Mouse (Mus musculus): ENCODE data around the gene Prima1.

The Prima1 gene

DNA sequence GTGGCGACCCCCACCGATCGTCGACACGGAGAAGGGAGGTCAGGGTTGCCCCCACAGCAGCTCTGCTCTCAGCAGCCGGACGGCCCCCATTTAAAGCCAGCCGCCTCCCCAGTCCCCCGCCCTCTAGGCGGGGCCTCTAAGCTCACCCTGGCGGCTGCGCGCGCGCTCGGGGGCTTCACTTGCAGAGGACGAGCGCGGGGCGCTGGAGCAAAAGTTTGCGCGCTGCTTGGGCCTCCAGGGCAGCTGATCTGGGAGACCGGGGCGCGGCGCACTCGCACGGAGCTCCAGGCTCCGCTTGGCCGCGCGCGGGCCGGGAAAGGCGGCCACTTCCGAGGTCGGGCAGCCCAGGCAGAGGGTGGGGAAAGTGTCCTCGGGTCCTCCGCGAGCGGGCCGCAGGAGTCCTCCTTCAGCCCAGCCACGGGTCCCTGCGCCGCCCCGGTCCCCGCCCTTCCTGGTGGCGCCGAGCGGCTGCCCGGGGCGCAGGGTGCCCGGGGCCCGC, at the start of gene Prima1:
Prima1 (minus strand) TSS at position 68 of the 499 bp plus-strand sequence.
- DNase-seq: peak; percentile 60 to 81

DNA sequence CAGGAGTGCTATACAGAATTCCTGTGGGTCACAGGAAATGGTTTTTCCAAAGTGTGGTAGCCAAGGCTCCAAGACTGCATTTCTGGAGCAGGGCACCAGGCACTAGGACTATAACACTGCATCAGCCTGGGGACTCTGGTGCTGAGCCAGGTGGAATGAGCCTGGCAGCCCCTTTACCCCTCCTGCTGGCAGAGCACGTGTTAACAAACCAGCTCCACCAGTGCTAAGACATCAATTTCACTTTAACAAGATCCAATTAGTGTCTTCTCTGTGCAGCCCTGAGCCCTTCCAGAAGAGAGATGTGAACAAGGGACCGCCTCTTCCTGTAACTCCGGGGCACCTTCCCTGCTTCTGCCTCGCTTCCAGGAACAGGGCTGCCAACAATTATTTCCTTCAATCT, 45.3 kb upstream of the Prima1 start:
- no peak for DNase-seq

DNA sequence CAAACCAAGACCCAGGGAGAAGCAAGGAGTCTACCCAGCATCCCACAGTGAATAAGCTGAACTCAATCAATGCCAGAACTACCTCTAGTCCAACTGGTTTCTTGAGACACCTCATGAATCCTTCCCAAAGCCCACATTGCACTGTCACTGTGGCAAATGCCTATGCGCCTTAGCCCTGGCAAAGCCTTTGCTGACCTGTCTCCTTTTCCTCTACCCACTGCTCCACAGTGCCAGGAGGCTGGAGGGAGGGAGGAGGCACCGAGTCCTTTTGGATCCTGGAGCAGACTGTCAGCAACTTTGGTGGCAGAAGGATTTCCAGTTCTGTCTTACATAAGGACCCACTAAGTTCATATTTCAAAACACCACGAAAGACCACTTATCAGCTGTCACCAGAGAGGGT, 41.5 kb upstream of the Prima1 start:
- DNase-seq: no peak

DNA sequence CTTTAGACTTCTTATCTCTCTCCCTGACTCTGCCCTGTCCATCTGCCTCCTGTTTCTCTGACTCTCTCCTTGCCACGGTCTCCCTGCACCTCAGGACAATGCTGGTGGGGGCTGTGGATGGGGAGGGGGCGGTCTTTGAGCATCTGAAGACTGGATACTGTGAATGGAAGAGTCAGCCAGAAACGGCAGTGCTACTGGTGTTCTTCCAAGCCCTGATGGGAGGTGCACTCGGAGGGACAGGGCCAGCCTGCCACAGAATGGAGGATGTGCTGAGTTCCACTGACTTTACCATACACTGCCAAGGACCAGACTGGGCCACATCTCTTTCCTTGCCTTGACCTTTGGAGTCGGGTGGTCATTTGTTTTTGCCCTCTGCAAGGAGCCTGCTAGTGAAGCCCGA, 41.0 kb upstream of the Prima1 start:
- no peak for DNase-seq

- DNase-seq: peak; percentile 38 to 78
These were observed 40.0 kb upstream of the Prima1 start for GRCm38 (mm10) chr12:103281912-103282311.

DNA sequence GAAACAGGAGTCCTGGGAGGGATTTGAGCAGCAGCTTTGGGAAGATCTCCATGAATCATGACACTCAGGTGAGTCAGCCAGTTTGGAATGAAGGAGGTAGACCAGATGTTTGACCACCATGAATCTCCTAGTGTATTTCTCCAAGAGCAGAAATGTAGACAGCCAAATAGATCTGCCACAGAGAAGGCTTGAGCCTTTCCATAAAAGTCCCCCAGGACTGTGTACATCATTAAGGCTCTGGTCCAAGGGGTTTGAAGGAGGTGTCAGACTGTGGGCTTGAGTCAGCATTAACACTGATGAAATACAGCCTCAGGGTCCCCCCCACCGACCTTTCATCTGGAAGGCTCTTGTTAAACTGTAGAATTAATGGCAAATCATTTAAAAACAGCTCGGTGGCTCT, 39.5 kb upstream of the Prima1 start:
- no peak for DNase-seq

GRCm38 (mm10) chr12:103276422-103276821, 34.5 kb upstream of the Prima1 start:
- DNase-seq: no peak

DNA sequence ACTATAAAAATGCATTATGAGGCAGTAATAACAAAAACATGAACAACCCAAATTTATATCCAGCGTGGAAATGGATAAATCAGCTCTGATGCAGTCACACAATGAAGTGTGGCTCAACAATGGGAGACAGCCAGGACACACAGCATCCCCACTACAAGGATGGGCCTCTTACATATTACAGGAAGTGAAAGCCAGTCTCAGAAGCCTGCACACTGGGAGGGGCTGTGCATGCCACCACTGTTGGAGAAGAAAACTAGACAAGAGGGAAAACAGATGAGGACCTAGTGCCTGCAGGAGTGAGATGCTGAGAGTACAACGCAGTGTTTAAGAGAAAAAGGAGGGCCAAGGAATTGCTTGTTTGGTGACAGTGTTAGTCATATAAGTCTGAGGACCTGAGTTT, 31.8 kb upstream of the Prima1 start:
- DNase-seq: no peak

DNA sequence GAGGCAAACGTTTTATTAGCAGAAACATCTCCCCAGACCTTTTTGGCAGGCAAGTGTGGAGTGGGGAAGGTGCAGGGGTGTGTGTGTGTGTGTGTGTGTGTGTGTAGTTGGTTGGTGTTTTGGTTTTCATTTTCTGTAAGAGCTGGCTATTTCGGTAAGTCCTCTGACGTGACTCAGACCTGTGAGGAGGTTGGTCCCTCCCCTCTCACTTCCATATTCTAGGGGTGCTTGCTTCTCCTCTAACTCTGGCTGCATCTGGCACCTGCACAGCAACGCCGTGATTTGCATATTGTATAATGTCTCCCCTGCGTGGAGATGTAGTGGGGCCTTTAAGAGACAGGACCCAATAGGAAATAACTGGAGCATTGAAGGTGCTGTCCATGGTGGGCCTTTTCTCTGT, 31.1 kb upstream of the Prima1 start:
- no peak for DNase-seq

DNA sequence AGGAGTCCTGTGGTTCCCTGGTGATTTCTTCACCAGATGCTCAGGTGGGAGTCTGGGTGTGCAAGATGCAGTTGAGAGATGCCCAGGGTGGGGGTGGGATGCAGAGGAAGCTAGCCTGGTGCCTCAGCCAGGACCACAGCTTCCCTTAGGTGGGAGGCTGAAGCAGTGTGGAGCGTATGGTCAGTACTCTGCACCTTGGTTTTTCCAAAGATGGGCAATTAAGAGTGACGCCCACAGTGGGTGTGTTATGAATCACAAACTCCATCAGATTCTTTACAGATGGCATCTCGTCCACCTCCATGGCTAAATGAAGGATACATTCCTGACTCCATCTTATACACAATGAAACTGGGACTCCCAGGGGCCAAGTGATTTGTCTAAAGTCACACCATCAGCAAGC, 30.2 kb upstream of the Prima1 start:
- DNase-seq: no peak

DNA sequence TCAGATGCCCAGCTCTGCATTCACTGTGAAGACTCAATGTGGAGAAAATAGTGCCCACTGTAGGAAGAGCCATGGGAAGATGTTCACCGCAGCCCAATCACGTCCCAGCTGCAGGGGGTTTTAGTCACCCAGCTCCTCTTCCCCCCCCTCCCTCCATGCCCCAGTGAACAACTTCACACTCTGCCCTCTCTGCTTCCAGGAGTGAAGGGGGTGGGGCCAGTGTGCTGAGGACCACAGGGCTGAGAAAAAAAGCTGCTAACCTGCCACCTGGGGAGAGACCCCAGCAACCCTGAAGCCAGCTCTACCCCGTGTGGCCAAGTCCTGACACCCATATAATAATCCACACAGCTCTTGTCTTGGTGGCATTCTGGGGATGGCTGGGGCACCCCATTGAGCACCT, 24.7 kb upstream of the Prima1 start:
- DNase-seq: no peak

GRCm38 (mm10) chr12:103262017-103262865, 20.3 kb upstream of the Prima1 start:
- DNase-seq: peak in 1 of 2 experiments; percentile 33

DNA sequence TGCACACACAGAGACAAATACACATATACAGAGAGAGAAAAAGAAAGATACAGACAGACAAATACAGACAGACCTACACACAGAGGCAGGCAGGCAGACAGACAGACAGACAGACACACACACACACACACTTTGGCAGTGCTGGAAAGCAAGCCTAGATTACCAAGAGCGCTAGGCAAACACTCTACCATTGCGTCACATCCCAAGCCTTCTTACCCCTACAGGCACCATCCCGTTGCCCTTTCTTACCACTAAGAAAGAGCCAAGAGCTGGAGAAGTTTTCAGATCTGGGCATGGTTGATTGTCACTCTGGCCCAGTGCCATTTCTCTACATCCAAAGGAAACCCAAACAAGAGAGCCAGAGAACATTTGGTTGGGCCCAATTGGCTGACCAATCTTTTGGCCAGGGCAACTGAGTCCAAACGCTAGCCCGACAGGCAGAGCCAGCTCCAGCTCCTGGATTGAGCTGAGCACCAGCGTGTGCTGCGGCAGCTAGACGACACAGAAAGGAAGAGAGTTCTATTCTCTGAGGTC, 11.0 kb upstream of the Prima1 start:
- DNase-seq: peak in 1 of 2 experiments; percentile 29

GRCm38 (mm10) chr12:103251151-103251550, 9.2 kb upstream of the Prima1 start:
- no peak for DNase-seq

DNA sequence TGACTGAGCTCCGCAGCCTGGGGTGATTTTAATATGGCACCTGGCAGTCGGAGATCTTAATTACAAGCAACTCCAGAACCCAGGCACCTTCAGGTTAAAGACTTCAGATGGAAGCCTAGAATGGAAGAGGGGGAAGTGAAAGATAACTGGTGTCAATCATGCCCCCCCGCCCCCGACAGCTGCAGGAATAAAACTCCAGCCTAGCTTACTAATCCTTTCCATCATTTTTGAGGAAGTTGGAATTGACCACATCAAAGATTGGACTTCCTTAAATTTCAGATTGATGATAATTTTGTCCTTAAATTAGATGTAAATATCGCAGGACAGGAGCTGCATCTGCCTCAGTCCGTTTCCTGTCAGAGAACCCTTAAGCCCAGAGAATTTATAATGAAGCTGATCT, 8.4 kb upstream of the Prima1 start:
- DNase-seq: no peak

- no peak for DNase-seq
These were observed 1.1 kb upstream of the Prima1 start for GRCm38 (mm10) chr12:103243041-103243440.

- DNase-seq: peak; percentile 51 to 72
These were observed 658 bp upstream of the Prima1 start for GRCm38 (mm10) chr12:103242591-103243025.

GRCm38 (mm10) chr12:103241311-103242082, 453 bp downstream of the Prima1 start:
- no peak for DNase-seq

- no peak for DNase-seq
These were observed 3.0 kb downstream of the Prima1 start for GRCm38 (mm10) chr12:103238924-103239460.

GRCm38 (mm10) chr12:103235856-103236255, 6.1 kb downstream of the Prima1 start:
- no peak for DNase-seq

- no peak for DNase-seq
These were observed 6.7 kb downstream of the Prima1 start for GRCm38 (mm10) chr12:103235251-103235650.

DNA sequence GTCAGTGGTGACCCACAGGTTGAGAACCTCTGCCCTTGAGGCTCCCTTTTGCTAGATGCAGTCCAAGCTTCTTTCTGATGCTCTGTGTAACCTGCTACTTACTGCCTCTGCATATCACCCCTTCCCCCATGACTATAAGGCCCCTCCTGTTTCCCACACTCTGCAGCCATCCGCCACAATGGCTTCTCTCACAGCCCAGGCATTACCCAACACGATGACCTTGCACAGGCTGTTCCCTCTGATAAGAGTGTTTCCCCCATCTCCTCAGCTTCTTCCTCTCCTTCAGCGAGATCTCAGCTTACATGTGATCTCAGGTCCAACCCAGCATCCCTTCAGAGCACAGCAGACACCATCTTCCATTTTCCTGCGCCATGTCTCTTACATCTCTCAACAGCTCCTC, 12.9 kb downstream of the Prima1 start:
- no peak for DNase-seq

DNA sequence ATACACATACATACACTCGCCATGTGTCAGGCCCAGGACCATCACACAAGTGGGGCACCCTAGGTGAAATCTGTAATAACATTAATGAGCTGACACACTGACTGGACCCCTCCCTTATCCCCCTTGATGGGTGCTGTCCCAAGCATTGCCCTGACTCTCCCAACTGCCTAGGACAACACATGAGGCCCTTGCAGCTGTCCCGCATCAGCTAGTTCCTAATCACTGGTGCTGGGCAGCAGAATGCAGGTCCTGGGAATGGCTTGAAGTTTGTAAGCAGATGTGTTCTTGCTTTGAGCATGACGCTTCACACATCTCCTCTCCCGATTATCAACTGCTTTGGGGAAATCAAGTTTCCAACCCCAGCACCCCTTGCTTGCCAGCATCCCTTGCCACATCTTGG, 15.8 kb downstream of the Prima1 start:
- peak; percentile 19 to 76 for DNase-seq
